Comparison of ENCODE assay signal across 8 mouse cellular contexts in the genomic region with DNA sequence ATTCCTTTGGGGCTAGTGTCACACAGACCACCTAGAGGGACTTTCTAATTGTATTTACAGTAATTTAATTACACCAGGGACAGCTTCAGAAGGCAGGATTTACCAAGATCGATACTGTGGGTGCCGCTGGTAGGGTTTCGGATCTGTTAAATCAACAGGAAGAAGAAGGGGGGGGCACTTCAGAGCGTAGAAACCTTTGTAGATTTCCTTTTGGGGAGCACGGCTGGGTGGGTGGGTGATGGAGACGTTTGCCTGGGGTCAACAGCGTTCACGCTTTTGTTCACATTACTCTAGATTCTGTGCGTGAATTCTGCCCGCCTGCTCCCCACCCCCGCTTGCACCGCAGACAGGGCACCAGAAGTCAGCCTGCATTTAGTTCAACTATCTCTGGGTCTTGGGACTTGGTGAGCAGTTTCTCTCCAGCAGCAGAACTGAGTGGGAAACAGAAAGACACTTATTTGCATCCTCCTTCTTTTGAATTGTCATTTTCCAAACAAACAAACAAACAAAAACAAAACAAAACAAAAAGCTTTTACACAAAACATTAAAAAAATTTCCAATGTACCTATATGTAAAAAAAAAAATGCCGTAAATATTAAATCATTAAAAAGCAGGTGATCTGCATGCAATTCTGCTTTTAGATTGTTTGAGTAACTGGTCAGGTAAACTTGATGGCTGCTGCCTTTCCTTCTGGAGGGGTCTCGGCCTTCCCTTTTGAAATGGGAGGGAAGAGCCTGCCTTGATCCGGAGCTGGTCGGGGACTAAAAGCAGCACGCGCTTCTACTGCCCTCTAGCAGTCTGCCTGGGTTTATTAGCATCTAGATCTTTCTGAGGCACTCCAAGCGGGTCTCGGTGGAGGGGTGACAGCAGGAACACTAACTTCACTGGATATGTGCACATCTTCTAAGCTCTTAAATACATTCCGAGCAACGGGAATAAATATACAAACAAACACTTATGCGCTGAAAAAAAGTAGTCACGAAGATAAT. TPM values are rescaled to one million over a fixed set of nuclear protein-coding genes. Genes with fewer than 3 reads are reported as not detected.
DNase-seq lines count a peak whose midpoint lies in the region; ATAC-seq lines count a peak whose summit lies in the region.

No protein-coding gene starts in this region.

- H3K27ac ChIP-seq in hindbrain, embryonic 16.5 days (ENCODE audit: low read depth, low read length), result no peak overlapping the region

- H3K9ac ChIP-seq in hindbrain, embryonic 16.5 days (ENCODE audit: low read depth, low read length), result peak overlapping the region; percentile 7; the same call in 1 of the 2 replicates

- WGBS in hindbrain, embryonic 16.5 days, result 10% methylated on average over 24 of the region's 24 CpGs

- intact Hi-C loops in left cerebral cortex, postnatal 25 days (cut with DNase I), result loop anchor here (1.0 to 10.0 kb wide), 5 partner anchors 32 to 528 kb away; no protein-coding TSS in a partner anchor

- H3K4me1 ChIP-seq in hindbrain, embryonic 16.5 days (ENCODE audit: control insufficient read depth, insufficient read depth, low read depth, low read length), result peaks cover 4% of the 10 kb centered on the region

- DNase-seq in spleen, postnatal 10 days (ENCODE audit: low spot score in 2 of 2), result peak; percentile 10 to 50
- DNase-seq in spleen, postnatal 4 days (ENCODE audit: low spot score in 2 of 2), result no peak
- DNase-seq in cerebellum, postnatal 10 days, result peak; percentile 74 to 79
- peak; percentile 31 to 54 for DNase-seq in frontal cortex, postnatal 36 days (ENCODE audit: low spot score in 2 of 2)
- peak; percentile 36 to 53 for DNase-seq in left cerebral cortex, postnatal 25 days (ENCODE audit: low spot score in 2 of 2)
- DNase-seq in spleen, postnatal 36 days (ENCODE audit: low spot score in 2 of 2), result peak; percentile 25 to 27

- peak; percentile 71; the same call in 1 of the 2 replicates for ATAC-seq in hindbrain, embryonic 16.5 days
- ATAC-seq in megakaryocyte-erythroid progenitor cell, adult 5-6 weeks (replicated peaks; ENCODE audit: low FRiP score, low TSS enrichment, poor library complexity, severe bottlenecking), result peak; percentile 87

- no peaks in the 10 kb centered on the region for H3K9me3 ChIP-seq in hindbrain, embryonic 16.5 days (ENCODE audit: control insufficient read depth, low read length)

- no peaks in the 10 kb centered on the region for H3K36me3 ChIP-seq in hindbrain, embryonic 16.5 days (ENCODE audit: control insufficient read depth, insufficient read depth, low read length)

- H3K27me3 ChIP-seq in hindbrain, embryonic 16.5 days (replicated peaks; ENCODE audit: control insufficient read depth, insufficient read depth, low read length), result peaks cover 3% of the 10 kb centered on the region

- H3K4me2 ChIP-seq in hindbrain, embryonic 16.5 days (ENCODE audit: low read length), result peak overlapping the region; percentile 40

- H3K4me3 ChIP-seq in hindbrain, embryonic 16.5 days (ENCODE audit: low read length), result peak overlapping the region; percentile 7; the same call in 1 of the 2 replicates

RNA-seq across cellular contexts. Expression of a gene that starts 57.3 kb away (rescaled TPM):
- 2.3 and 2.9 TPM in 2 replicates for polyA plus RNA-seq in hindbrain, embryonic 16.5 days (2015; fragmentation: Nextera tagmentation; extraction: Ambion mirVana)
- 1 to 10 TPM in 1 of 2 experiments, under 1 TPM in 1; 0.55 to 1.3 TPM for total RNA-seq in left cerebral cortex, postnatal 25 days (2021)
- 1.5 TPM in 1 of 2 replicates, not detected in the other for total RNA-seq in megakaryocyte-erythroid progenitor cell, adult 5-6 weeks (2014; fragmentation: Nextera tagmentation)
- total RNA-seq in megakaryocyte-erythroid progenitor cell, adult 5-6 weeks (2017), result 1.0 and 3.0 TPM in 2 replicates

RNA-seq across cellular contexts. Expression of a gene that starts 57.4 kb away (rescaled TPM):
- 52.4 and 54.7 TPM in 2 replicates for polyA plus RNA-seq in hindbrain, embryonic 16.5 days (2015; fragmentation: Nextera tagmentation; extraction: Ambion mirVana)
- 10 to 100 TPM; 39.7 to 40.6 TPM for total RNA-seq in left cerebral cortex, postnatal 25 days (2021)
- 12.8 and 15.7 TPM in 2 replicates for total RNA-seq in megakaryocyte-erythroid progenitor cell, adult 5-6 weeks (2014; fragmentation: Nextera tagmentation)
- total RNA-seq in megakaryocyte-erythroid progenitor cell, adult 5-6 weeks (2017), result 17.8 and 18.7 TPM in 2 replicates

Comparison
In these comparisons a context has a peak if more than half of its experiments do, and no peak if none do; other contexts are left out.
1. DNase-seq: peak in spleen, postnatal 10 days (2 of 2), cerebellum, postnatal 10 days (2 of 2), frontal cortex, postnatal 36 days (2 of 2), left cerebral cortex, postnatal 25 days (2 of 2) and spleen, postnatal 36 days (2 of 2); none in spleen, postnatal 4 days (0 of 2).